Mouse (Mus musculus) right cerebral cortex, adult 18-20 months (tissue): Measurements from ENCODE around the gene Ppp1r36.
"Not testable (repeated sequence)": the region's sequence is repeated elsewhere in the genome, so short reads cannot be mapped to it uniquely, and the experiment has no call there.

Source experiments
- DNase-seq: peaks from one replicate; pipeline ENCODE4 v3.0.0; 2022; ENCODE audit warnings: mixed read lengths

Ppp1r36 gene

GRCm38 (mm10) chr12:76458445-76458844, 41.1 kb downstream of the Ppp1r36 start:
- DNase-seq: not testable (repeated sequence)

- DNase-seq: no peak
Measured at GRCm38 (mm10) chr12:76459032-76459431, 41.7 kb downstream of the Ppp1r36 start.

GRCm38 (mm10) chr12:76463391-76463790, 46.1 kb downstream of the Ppp1r36 start:
- peak; percentile 55 for DNase-seq

- peak; percentile 72 for DNase-seq
Measured at GRCm38 (mm10) chr12:76464651-76465252, 47.4 kb downstream of the Ppp1r36 start.

- no peak for DNase-seq
Measured at GRCm38 (mm10) chr12:76466651-76467050, 49.3 kb downstream of the Ppp1r36 start.

GRCm38 (mm10) chr12:76467256-76467655, 49.9 kb downstream of the Ppp1r36 start:
- no peak for DNase-seq

GRCm38 (mm10) chr12:76472046-76472445, 54.7 kb downstream of the Ppp1r36 start:
- peak; percentile 63 for DNase-seq

- no peak for DNase-seq
Measured at GRCm38 (mm10) chr12:76473562-76474245, 56.4 kb downstream of the Ppp1r36 start.

- DNase-seq: no peak
Measured at GRCm38 (mm10) chr12:76474246-76474583, 56.9 kb downstream of the Ppp1r36 start.

GRCm38 (mm10) chr12:76474802-76475201, 57.5 kb downstream of the Ppp1r36 start:
- no peak for DNase-seq

GRCm38 (mm10) chr12:76476146-76476545, 58.8 kb downstream of the Ppp1r36 start:
- no peak for DNase-seq

- DNase-seq: no peak
Measured at GRCm38 (mm10) chr12:76478309-76479023, 61.1 kb downstream of the Ppp1r36 start.

- no peak for DNase-seq
Measured at GRCm38 (mm10) chr12:76479174-76479573, 61.8 kb downstream of the Ppp1r36 start.

- no peak for DNase-seq
Measured at GRCm38 (mm10) chr12:76479836-76480495, 62.6 kb downstream of the Ppp1r36 start.

- DNase-seq: no peak
Measured at GRCm38 (mm10) chr12:76482446-76482845, 65.1 kb downstream of the Ppp1r36 start.

GRCm38 (mm10) chr12:76482948-76483347, 65.6 kb downstream of the Ppp1r36 start:
- no peak for DNase-seq

- no peak for DNase-seq
Measured at GRCm38 (mm10) chr12:76484881-76485280, 67.5 kb downstream of the Ppp1r36 start.

GRCm38 (mm10) chr12:76485381-76485780, 68.0 kb downstream of the Ppp1r36 start:
- DNase-seq: no peak

GRCm38 (mm10) chr12:76486943-76487342, 69.6 kb downstream of the Ppp1r36 start:
- no peak for DNase-seq
